Mouse (Mus musculus) skeletal muscle tissue, adult 2 months (tissue): ENCODE measurements around the gene Insrr.
"Not testable (repeated sequence)": the region's sequence is repeated elsewhere in the genome, so short reads cannot be mapped to it uniquely, and the experiment has no call there.

Source experiments
- DNase-seq: peaks from one replicate; pipeline ENCODE4 v3.0.0-alpha.2; 2012; ENCODE audit warnings: low read depth, low spot score

The Insrr gene

DNA sequence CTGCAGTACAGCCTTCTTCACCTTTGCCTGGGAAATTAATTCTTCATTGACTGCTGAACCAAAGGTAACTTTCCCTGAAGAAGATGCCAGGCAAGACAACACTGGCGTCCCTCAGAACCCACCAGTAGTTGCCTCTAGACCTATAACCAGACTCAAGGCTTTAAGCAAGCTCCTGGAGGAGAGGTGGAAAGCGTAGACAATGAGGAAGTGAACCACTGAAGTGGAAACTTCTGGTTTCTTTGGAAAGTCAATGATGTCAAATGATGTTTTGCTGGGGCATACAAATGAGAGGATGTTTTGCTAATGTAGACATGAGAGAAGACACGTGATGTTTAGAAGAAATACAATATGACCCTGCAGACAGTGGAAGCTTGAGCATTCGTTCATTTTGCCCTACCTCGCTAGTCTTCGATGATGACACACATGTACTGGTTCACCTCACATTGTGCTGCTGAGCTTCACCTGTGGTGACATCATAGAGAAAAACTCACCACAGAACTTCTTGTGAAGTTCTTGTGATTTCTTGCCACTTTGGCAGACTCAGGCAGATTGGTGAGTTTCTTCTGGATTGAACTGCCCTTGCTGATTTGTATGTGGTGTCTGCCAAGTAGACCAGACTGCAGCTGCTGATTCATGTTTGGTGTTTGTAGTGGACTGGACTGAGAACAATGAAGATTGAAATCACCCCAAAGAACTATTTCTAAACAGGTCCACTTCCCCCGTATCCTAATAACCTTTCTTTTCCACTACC lies 35.5 kb downstream of the Insrr start:
- no peak for DNase-seq

DNA sequence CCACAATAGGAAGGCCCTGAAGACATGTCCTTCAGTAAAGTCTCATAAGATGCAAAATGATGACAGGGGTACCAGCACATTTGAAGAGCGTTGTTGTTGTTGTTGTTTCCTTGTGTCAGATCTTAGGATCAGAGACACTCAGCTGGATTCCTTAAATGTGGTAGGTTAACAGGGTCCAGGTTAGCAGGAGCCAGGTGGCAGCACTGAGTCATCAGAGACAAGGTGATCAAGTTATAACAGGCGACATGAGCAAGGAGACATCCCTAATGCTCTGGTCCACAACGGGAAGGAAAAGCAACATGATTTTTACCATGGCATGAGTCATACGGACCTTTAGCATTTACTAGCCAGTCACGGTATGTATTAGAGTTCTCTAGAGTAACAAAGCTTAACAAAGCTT lies 36.7 kb downstream of the Insrr start:
- no peak for DNase-seq

DNA sequence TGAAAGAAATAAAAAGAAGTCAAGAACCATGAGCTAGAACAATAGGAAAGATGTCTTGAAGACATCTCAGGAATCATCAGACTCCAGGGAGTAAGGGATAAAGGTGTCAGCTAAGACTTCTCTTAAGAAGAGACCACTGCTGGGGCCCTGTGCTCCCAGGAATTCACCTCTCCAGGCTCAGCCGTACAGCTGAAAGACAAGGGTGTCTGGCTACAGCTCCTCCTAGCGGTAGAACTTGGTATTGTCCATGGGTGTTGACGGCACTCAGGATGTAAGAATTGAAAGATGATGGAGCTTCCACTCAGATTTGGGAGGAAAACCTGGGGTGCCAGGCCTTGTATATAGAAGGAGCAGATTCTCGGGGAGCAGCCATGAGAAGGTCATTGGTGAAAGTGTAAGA lies 41.9 kb downstream of the Insrr start:
- DNase-seq, result peak; percentile 34

DNA sequence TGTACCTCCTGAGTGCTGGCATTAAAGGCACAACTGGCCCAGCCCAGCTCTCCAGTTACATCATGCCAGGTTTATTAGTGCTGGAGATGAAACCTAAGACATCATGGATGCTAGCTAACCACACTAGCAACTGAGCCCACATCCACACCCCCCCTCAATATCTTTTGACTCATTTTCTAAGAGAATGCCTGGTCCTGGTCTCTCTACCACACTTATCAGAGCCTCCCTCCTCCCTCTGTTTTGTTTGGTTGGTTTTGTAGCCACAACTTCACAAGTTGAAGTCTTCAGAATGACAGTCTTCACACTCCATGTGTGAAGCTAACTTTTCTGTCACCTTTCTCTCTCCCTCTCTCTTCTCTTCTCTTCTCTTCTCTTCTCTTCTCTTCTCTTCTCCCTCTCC lies 44.1 kb downstream of the Insrr start:
- no peak for DNase-seq

DNA sequence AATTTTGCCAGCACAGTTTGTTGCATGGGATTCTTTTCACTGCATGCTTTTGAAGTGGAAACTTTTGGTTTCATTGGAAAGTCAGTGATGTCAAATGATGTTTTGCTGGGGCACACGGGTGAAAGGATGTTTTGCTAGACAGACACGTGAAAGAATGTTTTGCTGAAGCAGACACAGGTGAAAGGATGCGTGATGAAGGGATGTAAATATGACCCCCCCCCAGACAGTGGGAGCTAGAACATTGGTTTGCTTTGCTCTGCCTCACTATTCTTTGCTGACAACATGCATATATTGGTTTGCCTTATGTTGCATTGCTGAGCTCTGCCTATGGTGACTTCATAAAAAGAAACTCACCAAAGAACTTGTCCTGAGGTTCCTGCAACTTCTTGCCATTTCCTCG lies 48.2 kb downstream of the Insrr start:
- DNase-seq, result no peak

DNA sequence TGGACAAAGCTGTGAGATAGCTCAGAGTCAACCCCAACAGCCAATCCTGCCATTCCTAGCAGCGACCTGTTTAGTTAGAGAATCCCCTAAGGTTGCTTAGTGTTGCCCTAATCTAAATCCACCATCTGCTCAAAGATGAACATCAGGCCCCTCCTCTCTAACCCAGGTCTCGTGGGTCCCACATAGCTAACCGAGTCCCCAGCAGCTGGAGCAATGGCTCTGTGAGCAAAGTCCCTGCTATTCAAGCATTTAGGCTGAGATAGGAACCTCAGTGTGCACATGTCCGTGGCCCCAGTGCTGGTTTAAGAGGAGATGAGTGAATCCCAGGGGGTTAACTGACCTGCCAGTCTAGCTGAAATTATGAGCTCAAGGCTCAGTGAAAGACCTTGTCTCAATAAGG lies 49.4 kb downstream of the Insrr start:
- DNase-seq, result no peak

DNA sequence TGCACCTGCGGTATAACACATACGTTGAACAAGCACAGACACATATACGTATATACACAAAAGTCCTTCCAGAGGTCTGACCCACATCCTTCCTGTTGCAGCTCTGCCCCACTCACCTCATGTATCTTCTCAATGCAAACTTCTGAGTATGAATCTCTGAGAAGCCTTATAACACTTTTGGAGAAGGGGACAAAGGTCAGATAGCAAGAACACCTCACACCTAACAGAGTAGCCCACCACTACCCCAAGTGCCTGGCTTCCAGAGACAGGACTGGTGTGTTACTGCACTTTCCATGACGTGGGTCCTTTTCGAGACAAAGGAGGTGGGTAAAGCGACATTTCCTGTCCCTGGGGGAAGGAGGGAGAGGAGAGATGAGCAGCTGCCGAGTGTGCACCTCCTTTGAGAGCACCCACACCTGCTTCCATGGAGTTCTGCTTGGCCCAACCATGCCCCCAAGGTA lies 49.9 kb downstream of the Insrr start, which contains the start of gene Sh2d2a:
Gene Sh2d2a (plus strand): TSS at position 106 of the 461 bp plus-strand sequence.
- no peak for DNase-seq

DNA sequence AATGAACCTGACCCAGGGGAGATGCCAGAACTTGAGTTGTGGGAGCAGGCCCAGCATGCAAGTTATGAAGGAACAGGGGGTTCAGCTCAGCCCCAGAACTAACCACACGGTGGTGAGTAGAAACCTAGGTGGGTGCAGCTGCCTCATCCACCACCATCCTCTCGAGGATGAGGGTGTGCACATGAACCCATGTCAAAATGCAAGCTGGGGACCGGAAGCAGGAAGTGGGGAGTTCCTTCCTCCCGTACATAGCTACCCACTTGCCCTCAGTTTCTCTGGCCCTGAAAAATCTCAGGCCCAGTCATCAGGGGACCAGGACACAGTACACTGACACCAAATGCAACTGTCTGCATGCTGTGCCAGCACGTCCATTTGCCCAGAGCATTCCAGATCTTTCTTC lies 50.9 kb downstream of the Insrr start:
- no peak for DNase-seq

DNA sequence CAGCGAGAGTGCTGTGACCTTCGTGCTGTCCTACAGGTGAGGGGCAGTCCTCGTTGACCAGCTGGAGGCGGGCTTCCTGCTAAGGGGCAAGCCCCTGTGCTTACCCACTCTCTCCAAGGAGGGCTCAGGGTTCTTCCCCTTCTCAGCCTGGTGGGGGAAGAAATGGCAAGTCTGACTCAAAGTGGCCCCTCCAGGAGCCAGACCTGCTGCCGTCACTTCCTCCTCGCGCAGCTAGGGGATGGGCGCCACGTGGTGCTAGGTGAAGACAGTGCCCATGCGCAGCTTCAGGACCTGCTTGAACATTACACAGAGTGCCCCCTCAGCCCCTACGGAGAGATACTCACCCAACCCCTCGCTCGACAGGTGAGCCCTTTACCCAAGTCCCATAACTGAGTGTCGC lies 52.4 kb downstream of the Insrr start:
- no peak for DNase-seq

DNA sequence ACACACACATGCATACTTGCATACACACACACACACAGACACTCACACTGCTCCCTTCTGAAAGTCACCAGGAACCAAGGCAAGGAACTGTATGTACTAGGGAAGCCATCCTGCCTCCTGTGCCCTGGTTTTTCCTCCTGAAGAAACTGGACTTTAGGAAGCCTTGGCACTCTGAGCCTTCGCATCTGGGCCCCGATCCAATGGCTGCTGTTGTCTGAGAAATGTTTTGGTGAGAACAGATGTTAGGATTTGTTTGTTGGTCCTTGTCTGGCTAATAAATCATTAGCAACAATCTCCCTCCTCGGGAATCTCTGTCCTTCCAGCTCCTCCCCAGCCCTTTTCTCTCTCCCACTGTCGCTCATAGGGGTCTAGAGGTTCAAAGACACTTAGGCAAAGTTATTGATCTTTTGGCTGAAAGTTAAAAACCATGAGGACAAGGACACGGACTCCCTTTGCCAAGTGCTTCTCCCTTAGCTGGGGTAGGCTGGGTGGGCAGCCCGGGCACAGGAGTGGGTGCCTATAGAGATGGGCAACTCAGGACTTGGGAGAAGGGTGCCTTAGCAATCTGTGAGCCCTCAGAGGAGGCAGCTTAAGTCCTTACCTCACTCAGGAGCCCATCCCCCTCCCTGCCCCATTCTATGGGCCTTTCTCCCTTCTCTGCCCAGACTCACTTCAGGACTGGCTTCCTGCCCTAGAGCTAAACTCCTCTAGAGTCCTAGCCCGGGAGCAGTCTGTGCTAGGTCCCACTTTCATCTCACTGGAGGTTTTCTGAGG lies 58.2 kb downstream of the Insrr start:
- no peak for DNase-seq

DNA sequence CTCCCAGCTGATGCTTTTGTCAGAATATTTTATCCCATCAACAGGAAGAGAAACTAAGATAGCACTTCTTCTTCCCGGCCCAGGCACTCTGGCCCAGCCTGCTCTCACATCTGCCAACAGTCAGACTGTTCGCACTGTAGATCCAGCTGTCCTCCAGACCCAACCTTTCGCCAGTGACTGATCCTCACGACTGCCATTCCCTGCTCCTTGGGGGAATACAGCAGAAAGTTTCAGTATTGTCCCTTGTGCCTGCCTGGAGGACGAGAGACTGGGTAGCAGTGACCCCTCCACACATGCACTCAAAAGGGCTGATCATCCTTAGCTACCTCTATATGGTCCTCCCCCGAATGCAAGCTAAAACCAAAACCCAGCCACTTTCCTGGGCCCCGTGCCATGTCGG lies 59.2 kb downstream of the Insrr start:
- DNase-seq, result no peak

DNA sequence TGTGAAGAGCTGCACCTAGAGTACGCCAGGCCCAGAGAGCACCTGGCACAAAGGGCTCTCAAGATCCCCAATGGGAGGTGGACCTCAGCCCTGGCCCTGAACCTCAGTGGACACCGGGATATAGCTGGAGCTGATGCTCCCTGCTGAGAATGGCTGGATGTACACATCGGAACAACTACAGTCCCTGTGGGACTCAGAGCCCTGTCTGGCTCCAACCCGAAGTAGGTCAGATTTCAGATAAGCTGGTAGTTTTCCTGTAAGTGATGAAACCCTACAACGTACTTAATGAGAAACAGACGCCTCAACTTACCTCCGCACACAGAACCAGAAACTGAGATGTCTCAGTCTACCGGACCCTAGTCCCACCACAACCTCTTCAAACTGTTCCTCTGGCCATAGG lies 60.9 kb downstream of the Insrr start:
- no peak for DNase-seq

DNA sequence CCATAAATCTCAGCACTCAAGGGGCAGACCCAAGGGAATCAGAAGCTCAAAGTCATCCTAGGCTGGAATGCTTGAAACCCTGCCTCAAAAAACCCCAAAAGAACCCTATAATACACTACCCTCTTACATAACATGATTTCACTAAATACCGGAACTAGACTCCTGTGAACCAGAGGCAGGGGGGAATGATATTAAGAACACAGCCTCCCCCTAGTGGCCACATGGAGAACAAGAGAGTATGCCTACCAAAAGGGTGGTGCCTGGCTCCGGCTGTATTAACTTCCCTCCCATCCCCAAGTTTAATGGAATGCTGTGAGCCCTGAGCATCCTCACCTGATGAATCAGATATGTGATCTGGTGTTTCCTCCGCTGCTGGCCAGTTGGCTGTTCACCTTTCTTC lies 63.1 kb downstream of the Insrr start:
- peak; percentile 65 for DNase-seq

DNA sequence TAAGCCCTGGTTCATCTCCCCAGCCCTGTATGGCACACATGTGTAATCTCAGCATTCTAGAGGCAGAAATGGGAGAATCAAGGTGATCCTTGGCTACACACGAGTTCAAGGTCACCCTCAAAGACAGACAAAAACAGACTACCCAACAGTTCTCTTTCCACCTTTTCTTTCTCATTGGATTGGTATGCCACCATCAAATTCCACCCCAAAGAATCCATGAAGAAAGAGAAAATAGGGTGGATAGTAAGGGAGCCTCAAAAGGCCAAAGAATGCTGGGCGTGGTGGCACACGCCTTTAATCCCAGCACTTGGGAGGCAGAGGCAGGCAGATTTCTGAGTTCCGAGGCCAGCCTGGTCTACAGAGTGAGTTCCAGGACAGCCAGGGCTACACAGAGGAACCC lies 67.4 kb downstream of the Insrr start:
- DNase-seq, result not testable (repeated sequence)
